Mouse (Mus musculus) layer of hippocampus, postnatal 14 days (tissue): ENCODE results near the gene Sumo3. TPM values are rescaled to one million over a fixed set of nuclear protein-coding genes. Genes with fewer than 3 reads are reported as not detected.

Experiments used
- DNase-seq, 2 experiments: peaks; one replicate each; pipeline ENCODE4 v3.0.0; 2021 to 2022; ENCODE audit warnings: low spot score in 2 of 2, mixed read lengths in 1 of 2
- total RNA-seq, 2 experiments: library from RNA; stranded (reverse); gene quantifications; 2 replicates each; pipeline ENCODE4 v1.2.3; 2021

Gene Sumo3
- total RNA-seq, 2 experiments from 2014 or later, result 116 to 134 TPM

GRCm38 (mm10) chr10:77623639-77624400 is 17.9 kb downstream of the Sumo3 start:
- no peak for DNase-seq

GRCm38 (mm10) chr10:77624570-77624995 is 18.7 kb downstream of the Sumo3 start:
- DNase-seq, result peak; percentile 35 to 74

- no peak for DNase-seq
Observed at GRCm38 (mm10) chr10:77626036-77626435, 20.1 kb downstream of the Sumo3 start.

GRCm38 (mm10) chr10:77626591-77626990 is 20.7 kb downstream of the Sumo3 start:
- DNase-seq, result no peak

- peak; percentile 80 to 90 for DNase-seq
Observed at GRCm38 (mm10) chr10:77627497-77627896, 21.6 kb downstream of the Sumo3 start.

GRCm38 (mm10) chr10:77629163-77629562 is 23.3 kb downstream of the Sumo3 start:
- no peak for DNase-seq

- DNase-seq, result no peak
Observed at GRCm38 (mm10) chr10:77629970-77630369, 24.1 kb downstream of the Sumo3 start.

- no peak for DNase-seq
Observed at GRCm38 (mm10) chr10:77634016-77634415, 28.1 kb downstream of the Sumo3 start.

GRCm38 (mm10) chr10:77634452-77635231 is 28.7 kb downstream of the Sumo3 start:
- DNase-seq, result no peak

- no peak for DNase-seq
Observed at GRCm38 (mm10) chr10:77636234-77636922, 30.5 kb downstream of the Sumo3 start.

GRCm38 (mm10) chr10:77638956-77639355 is 33.1 kb downstream of the Sumo3 start:
- no peak for DNase-seq

- DNase-seq, result no peak
Observed at GRCm38 (mm10) chr10:77643160-77643559, 37.3 kb downstream of the Sumo3 start.

- DNase-seq, result no peak
Observed at GRCm38 (mm10) chr10:77645571-77645970, 39.7 kb downstream of the Sumo3 start.

- DNase-seq, result no peak
Observed at GRCm38 (mm10) chr10:77647461-77647860, 41.6 kb downstream of the Sumo3 start.

- DNase-seq, result no peak
Observed at GRCm38 (mm10) chr10:77647901-77648300, 42.0 kb downstream of the Sumo3 start.

- no peak for DNase-seq
Observed at GRCm38 (mm10) chr10:77652046-77652445, 46.1 kb downstream of the Sumo3 start.

- no peak for DNase-seq
Observed at GRCm38 (mm10) chr10:77658286-77658994, 52.5 kb downstream of the Sumo3 start.

GRCm38 (mm10) chr10:77663949-77664665 is 58.2 kb downstream of the Sumo3 start:
- DNase-seq, result no peak

- DNase-seq, result no peak
Observed at GRCm38 (mm10) chr10:77666342-77666741, 60.4 kb downstream of the Sumo3 start.

GRCm38 (mm10) chr10:77667402-77667801 is 61.5 kb downstream of the Sumo3 start:
- DNase-seq, result no peak
